Mouse (Mus musculus) layer of hippocampus, postnatal 14 days (tissue): ENCODE measurements around the gene Wdr6. TPM values are rescaled to one million over a fixed set of nuclear protein-coding genes. Genes with fewer than 3 reads are reported as not detected.
A peak's percentile ranks its signal among the peaks of the same experiment; 100 is the strongest.

Experiments
- DNase-seq, 2 experiments: peaks; one replicate each; pipeline ENCODE4 v3.0.0; 2021 to 2022; ENCODE audit warnings: low spot score in 2 of 2, mixed read lengths in 1 of 2
- total RNA-seq, 2 experiments: library from RNA; stranded (reverse); gene quantifications; 2 replicates each; pipeline ENCODE4 v1.2.3; 2021

The Wdr6 gene
- total RNA-seq, 2 experiments from 2014 or later = 172 to 180 TPM

- no peak for DNase-seq
These were observed 3.6 kb downstream of the Wdr6 start for GRCm38 (mm10) chr9:108574921-108575320.

- no peak for DNase-seq
These were observed 4.5 kb downstream of the Wdr6 start for GRCm38 (mm10) chr9:108573774-108574690.

GRCm38 (mm10) chr9:108572321-108572720 is 6.2 kb downstream of the Wdr6 start:
- DNase-seq = no peak

DNA sequence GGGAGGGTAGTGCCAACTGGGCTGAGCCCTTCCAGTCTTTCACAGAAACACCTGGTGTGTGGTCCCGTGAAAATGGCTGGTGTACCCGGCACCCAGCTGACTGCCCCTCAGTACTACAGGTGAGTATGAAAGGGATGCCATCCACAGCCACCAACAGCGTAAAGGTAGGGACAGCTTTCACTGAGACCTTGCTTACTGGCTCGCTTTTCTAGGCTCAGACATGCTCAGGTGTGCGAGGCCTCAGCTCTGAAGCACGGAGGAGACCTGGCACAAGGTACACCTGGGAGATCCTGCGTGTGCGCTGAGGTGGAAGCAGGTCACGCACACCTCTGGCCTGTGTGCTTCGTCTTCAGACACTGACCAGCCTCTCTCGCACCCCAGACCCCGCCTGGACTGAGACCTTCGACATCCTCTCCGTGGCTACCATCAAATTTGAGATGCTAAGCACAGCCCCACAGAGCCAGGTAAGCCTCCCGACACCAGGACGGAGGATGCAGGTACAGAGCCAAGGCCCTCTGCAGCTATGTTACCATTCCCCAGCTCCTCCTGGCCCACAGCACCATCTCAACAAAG is 7.1 kb downstream of the Wdr6 start:
- no peak for DNase-seq

DNA sequence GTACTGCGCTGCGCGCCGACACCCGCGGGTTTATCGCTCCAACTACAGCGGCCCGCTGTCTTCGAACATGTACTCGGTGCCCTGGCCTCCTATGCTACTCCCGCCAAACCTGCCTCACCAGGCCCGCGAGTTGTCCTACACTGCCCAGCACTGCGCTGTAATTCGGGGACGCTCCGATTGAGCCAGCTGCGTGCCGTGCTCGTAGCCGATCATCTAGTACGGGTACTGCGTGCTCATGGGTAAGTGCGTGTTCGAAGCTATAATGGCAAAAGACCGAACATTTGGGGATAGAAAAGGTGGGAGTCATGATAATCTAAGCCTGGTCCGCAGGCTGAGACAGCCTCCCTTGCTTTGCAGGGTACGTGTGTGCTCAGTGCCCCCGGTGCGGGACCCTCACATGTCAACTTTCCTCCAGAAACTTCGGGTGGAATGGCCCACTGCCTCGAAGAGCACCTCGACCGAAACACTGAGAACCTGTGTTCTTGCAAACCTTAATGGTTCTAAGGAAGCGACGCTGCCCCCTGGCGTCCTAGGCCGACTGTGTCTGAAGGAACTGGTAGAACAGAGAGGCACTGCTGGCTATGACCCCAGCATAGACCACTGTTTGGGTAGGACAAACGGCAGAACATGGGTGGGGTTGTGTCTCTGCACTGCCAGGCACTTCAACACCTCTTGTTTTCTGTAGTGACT is 8.2 kb downstream of the Wdr6 start:
- peak in 1 of 2 experiments; percentile 77 for DNase-seq

- DNase-seq = peak; percentile 77 to 92
These were observed 8.9 kb downstream of the Wdr6 start, which contains the start of gene Dalrd3 for GRCm38 (mm10) chr9:108569381-108570206. Dalrd3 (plus strand) TSS chr9:108569886.

DNA sequence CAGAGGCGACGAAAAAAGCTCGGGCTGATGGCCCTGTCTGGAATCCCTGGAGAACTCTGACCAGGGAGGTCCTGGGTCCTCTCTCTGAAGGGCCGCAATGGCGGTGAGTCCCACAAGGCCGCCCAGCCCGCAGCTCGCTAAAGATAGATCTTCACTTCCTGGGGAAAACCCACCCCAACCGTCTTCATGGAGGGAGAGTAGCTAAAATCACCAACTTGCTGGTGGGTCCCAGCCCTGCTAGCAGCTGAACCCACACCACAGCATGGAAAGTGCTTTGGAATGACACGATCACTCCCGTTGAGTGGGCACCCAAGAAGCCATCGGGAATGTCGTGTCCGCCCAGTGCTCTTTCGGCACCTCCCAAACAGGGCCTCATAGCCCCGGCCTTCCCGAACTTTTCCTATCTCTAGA is 10.0 kb downstream of the Wdr6 start:
- DNase-seq = no peak

DNA sequence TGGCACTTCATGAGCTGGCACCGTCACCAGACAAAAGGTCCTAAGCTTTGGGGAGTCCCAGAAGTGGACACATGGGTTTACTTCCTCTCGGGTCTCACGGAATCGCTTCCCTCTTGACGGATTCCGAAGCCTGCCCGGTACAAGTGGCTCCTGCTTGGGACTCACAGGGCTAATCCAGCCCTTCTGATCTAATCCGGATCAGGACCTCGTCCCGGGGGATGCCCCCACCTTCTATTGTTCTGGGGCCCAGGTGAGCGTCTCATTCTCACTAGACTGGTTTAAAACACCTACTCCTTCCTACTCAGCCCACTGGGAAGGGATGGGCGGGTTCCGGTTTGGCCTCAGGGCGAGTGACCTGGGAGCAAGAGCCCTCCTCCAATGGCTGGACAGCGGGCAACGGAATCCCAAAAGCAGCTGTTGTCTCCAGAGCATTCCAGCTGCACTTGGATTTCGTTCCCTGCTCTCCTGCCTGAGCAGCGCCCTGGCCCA is 10.6 kb downstream of the Wdr6 start:
- no peak for DNase-seq

- peak; percentile 96 to 97 for DNase-seq
These were observed 11.4 kb downstream of the Wdr6 start, which contains the start of gene Ndufaf3 for GRCm38 (mm10) chr9:108566815-108567776. Ndufaf3 (minus strand) TSS chr9:108567434.

GRCm38 (mm10) chr9:108565881-108566814 is 12.4 kb downstream of the Wdr6 start:
- no peak for DNase-seq

DNA sequence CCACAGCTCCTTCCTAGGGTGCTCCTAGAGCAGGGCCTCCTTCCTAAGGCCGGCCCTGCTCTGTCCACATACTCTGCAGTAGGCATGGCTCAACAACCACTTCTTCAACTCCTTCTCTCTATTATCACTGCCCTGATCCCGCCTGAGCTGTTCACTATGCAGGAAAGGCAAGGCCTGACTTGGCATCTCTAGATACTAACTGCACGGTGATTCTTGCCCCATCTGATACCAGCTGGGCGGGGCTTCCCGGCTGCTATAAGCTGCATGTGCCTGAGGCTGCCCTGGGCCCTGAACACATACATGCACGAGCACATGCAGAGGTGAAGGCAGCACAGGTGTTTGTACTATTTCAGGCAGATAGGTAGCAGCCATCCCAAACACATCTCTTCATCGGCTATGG is 14.4 kb downstream of the Wdr6 start:
- no peak for DNase-seq

DNA sequence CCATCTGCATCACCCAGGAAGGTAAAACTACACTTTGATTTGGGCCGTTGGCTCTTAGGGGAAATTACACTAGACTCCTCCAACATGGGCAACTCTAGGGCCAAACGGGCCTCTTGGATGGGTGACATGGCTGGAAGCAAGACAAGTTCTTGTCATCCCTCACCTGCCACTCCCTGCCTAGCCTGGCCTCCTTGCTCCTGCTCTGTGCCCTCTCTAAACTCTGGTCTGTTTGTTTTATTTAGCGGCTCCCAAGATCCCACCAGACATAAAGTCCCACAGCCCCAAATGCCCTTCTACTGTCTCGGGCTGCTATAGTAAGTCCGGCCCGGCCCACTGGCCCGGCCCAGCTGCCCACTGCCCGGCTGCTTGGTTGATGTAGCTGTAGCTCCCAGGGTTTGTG is 14.9 kb downstream of the Wdr6 start:
- DNase-seq = no peak

DNA sequence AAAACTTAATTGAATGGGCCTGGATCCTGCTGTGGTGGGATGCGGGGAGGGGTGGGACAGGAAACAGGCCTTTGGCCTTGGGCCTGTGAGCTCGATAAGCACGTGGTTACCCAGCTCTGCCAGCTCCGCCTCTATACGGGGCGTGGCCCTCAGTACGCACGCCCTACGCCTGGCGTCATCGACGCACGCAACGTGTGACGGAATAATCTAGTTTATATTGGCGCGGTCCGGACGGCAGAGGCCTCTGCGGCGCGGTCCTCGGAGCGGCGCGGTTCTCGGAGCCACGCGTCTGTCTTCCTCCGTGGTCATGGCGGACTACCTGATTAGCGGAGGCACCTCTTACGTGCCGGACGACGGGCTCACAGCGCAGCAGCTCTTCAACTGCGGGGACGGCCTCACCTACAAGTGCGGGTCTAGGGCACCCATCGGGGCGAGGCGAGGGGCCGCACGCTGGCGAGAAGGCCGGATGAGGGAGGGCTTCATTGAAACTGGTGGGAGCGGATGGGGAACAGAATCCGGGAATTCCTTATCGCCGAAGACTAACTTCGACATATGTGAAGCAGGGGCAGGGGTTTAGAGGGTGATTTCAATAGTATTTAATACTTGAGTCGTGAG is 18.2 kb downstream of the Wdr6 start, which contains the start of gene Impdh2:
Gene Impdh2, plus strand, starts transcription at position 60 of the 615 bp plus-strand sequence.
- peak; percentile 94 to 96 for DNase-seq

DNA sequence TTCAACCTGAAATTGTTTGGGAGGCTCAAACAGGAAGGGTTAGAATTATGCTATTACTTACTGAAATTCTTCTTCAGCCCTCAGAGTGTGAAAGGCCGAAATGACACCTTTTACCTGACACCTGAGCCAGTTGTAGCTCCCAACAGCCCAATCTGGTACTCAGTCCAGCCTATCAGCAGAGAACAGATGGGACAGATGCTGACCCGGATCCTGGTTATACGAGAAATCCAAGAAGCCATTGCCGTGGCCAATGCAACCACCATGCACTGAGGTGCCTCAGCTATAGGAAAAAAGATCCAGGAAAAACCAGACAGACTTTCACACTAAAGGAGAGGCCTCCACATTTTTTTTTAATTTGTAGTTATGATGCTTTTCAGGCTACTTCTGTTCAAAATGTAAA is 19.4 kb downstream of the Wdr6 start:
- no peak for DNase-seq

DNA sequence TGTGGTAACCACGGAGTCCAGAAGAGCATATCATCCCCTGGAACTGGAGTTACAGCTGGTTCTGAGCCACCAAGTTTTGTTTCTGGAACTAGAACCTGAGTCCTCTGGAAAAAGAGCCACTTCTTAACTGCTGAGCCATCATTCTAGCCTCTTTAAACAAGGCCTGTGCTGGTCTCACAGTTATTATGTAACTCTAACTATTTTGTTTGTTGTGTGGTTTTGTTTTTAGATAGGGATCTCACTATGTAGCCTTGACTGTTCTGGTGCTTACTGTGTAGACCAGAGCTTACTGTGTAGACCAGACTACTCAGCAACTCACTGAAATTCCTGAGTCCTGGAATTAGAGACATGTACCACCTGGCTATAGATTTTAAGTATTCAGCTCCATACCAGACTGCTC is 31.7 kb downstream of the Wdr6 start:
- no peak for DNase-seq

GRCm38 (mm10) chr9:108545986-108546385 is 32.6 kb downstream of the Wdr6 start:
- DNase-seq = no peak

DNA sequence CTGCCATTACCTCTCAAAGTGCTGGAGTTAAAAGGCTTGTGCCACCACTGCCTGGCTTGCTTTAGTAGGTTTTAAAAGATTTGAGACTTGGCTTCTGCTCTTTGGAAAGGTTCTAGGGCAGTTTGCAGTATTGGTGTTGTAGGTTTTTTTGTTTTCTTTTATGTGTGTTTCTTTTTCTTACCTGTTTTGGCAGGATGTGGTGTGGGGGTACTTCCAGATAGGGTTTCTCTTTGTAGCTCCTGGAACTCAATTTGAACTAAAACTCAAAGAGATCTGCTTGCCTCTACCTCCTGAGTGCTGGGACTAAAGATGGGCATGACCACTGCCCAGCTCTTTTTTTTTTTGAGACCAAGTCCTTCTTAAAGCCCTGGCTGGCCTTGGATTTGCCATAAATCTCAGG is 37.7 kb downstream of the Wdr6 start:
- DNase-seq = no peak

DNA sequence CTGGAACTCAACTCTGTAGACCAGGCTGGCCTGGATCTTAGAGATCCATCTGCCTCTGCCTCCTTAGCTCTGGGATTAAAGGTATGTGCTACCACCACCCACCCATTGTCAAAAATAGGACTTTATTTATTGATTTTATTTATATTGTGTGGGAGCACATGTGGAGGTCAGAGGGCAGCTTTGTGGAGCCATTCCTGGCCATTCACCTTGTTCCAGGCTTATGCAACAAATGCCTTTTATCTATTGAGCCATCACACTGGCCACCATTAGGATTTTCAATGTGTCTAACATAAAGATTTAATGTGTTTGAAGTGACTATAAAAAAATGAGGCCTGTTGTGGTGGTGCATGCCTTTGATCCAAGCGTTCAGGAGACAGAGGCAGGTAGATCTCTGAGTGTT is 47.0 kb downstream of the Wdr6 start:
- no peak for DNase-seq
